Mouse (Mus musculus) cerebellum, adult 11 months (tissue): Measurements from ENCODE around the gene Gtsf1.
"Not testable (repeated sequence)": the region's sequence is repeated elsewhere in the genome, so short reads cannot be mapped to it uniquely, and the experiment has no call there.

Experiments
- DNase-seq: peaks from one replicate; pipeline ENCODE4 v3.0.0; 2022

The Gtsf1 gene

DNA sequence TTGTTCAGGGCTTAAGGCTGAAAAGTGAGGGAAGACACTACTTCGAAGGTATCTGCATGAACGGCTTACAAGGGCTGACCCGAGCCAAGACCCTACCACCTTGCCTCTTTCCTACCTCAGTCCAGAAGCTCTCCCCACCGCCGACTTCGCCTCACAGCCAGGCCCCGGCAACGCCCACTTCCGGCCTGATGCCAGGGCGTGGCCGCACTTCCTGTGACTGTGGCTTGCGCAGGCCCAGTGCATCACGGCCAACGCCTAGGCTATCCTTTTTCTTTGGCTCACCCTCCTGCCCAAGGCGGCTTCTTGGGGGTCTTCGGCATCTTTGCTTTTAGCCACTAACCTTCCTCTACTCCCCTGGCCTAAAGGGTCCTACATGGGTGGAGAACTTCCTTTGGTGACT is at the start of gene Gtsf1:
Gene Gtsf1, minus strand, starts transcription at position 230 of the 400 bp plus-strand sequence.
- DNase-seq = no peak

DNA sequence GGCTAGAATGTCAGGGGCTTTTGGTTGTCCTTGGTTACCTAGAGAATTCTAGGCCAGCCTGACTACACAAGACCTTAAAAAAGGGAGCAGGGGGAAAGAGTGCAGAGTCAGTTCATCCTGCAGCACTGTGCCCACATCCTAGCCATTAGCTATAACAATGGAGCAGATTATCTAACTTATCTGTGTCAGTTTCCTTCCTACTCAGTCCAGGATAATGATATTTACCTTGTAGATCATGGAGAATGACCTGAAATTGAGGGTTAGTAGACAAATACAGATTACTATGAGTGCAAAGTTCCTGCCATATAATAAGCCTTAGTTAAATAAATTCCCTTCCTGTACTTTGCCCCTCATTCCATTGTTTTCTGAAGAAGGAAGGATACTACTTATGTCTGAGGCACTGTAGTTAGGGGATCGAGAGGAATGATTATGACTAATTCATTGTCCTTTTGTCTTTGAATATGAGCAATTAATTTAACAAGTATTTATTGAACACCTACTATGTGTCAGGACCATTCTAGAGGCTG is 48.9 kb upstream of the Gtsf1 start:
- no peak for DNase-seq

DNA sequence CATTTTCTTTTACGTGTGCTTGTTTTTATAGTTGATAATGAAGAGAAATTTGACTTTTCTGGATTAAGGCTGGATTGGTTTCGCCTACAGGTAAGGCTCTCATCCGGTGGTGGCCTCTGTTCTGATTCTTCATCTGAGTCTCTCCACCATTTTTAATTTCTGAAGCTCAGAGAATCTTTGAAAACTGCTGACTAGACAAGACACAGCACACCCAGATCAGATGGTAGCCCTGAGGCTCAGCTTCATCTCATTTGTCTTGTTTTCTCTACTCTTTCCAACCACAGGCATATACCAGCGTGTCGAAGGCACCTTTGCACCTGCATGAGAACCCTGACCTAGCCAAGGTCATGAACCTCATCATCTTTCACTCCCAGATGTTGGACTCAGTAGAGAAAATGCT is 43.5 kb upstream of the Gtsf1 start:
- no peak for DNase-seq

DNA sequence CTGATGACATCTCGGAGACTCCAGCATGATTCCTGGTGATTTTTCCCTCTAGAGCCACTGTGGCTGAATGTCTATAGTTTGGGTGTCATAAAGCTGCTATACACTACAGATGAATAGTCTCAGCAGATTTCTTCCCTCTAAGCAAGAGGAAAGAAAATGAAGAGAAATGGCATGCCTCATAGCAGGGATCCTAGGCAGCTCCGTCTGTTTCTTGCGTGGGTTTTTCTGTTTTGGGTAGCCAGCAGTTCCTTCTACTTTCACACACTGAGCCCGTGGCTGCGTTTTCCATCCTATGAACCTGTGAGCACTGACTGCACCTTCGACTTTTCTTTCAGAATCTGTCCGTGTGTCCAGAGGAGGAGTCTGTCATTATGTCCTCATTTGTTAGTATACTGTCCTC is 42.9 kb upstream of the Gtsf1 start:
- DNase-seq = no peak

DNA sequence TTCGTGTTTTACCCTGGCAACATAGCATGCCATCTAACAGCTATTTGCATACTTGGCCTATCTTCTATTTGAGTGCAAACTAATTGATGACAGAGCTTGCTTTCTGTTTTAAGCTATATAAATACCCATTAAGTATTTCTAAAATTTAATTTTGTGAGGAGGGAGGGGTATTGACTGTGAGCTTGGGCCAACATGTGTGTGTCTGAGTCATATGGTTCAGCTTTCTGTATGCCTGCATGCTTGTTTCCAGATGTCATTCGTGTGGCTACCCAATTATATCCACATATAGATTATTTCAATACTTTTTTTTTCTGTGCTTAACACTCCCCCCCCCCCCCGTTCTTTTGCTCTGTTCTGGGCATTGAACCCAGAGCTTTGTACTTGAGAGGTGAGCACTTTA is 42.0 kb upstream of the Gtsf1 start:
- DNase-seq = no peak

DNA sequence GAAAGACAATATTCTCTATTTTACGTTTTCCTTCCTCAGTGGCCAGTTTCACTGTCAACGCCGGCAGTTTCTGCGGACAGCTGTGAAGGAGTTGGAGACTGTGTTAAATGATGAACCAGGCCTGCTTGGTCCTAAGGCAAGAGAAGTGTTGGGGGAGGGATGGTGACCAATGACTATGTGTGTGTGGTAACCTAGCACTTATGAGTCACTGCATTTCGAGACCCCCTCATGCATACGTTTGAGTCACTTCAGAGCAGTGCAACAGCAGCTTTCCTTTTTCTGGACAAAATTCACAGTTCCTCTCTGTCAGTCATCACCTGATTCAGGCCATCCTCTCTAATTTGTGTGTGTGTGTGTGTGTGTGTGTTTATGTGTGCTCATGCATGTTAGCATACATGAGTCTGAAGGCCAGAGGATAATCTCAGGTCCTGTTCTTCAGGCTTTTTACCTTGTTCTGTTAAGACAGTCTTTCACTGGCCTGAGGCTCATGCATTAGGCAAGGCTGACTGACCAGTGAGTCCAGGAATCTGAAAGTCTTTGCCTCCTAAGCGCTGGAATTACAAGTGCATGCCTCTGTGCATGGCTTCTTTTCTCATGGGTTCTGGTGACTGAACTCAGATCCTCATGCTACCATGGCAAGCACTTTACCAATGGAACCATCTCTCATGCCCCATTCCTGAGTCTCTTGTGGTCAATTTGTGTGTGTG is 41.4 kb upstream of the Gtsf1 start:
- no peak for DNase-seq

DNA sequence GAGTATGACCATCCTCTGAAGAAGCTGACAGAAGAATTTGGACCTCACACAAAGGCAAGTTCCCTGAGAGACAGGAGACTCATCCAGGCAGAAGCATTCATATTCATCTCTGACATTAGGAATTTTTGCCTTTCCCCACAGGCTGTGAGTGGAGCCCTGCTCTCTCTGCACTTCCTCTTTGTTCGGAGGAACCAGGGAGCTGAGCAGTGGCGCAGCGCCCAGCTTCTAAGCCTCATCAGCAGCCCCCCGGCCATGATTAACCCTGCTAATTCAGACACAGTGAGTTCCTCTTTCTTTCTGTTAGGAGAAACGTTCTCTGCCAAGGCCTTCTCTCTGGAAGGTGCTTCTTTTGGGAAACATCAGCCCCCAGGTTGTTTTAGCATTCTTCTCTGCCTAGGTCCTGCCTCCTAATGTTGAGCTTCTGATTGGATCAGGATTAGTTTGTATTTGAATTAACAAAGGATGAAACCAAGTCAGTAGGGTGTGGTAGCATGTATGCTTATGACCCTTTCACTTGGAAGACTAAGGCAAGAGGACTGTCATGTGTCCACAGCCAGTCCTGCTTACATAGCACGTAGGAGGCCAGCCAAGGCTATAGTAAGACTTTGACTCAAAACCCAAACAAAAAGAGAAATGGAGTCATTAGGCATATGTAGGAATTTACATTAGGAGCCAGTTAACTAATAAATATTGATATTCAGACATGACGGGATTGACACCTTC is 32.4 kb upstream of the Gtsf1 start:
- no peak for DNase-seq

DNA sequence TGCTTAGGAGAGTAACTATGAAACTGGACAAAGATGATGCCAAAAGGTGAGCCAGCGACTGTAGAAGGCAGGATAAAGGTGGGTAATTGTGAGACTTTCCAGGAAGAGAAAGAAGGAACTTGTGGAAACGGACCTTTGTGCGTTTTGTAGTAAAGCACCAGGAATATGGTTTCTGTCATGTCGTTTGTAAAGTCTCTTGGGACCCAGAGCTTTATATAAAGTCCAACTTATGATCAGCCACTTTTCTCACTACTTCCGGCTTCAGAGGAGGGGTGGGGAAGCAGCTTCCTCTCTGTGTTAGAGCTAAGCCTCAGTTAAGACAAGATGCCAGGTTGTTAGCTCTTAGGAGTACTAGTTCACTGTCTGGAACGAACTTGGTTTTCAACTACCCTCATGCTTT is 24.2 kb upstream of the Gtsf1 start:
- no peak for DNase-seq

DNA sequence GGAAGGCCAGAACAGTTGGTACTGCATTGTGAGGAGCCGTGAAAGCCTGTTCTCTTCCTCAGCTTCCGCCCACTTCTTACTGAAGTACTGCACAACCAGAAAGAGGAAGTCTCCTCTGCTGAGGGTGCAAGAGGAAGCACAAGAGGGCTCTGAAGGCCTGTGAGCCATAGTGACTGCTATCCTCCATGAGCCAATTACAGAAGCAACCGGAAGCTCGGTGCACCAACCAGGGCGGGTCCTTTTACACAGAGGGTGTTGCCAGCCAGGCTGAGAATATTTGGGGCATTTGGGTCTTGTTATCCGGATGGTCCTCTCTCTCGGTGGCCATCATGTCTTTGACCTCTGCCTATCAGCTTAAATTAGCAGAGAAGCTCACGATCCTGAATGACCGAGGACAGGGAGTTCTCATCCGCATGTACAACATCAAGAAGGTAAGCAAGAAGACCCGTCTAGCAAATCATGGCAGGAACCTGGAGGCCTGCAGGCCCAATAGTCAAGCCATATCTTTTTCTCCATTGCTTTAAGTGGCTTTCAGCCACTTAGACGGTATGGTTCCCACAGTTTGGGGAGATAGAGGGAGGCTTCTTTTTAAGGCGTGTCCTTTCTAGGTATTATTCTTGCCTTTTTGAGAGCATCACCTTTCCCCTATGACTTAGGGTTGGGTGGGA is 23.4 kb upstream of the Gtsf1 start, which contains the start of gene Nckap1l:
Gene Nckap1l, plus strand, starts transcription at position 244 of the 668 bp plus-strand sequence.
- no peak for DNase-seq

DNA sequence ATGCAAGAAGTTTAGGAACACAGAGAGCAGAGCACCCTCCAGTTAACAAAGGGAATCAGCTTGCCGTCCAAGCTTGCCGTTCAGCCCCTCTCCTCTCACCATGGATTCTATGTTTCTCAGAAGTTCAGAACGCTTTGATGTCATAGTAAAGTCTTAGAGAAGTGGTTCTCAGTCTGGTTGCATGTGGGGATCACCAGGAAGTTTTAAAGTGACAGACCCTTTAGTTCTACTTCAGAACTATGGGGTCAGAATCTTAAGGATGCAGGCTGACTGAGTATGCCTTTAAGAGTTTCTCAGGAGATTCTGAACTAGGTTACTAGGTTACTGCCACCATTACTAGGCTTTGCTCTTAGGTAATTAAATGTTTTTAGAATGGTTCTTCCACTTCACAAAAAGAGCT is 18.1 kb upstream of the Gtsf1 start, which contains the start of gene Gtsf2:
Gene Gtsf2, minus strand, starts transcription at position 101 of the 400 bp plus-strand sequence.
- DNase-seq = no peak

DNA sequence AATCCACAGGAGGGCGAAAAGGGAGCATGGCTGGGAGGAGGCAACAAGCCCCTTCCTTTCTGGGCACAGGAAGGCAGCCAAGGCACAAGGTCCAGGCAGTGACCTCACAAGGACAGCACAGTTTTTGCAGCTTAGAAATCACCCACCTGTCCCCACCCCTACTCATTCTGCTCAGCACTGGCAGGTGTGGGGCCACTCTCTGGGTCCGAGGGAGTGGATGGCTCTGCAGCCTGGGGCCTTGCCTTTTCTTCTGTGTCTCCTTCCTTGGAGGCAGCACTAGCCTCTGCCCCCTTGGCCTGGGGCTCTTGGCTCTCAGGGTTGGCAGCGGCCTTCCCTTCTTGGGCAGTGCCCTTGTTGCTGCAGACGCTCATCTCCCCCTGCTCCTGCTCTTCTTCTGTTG is 15.7 kb upstream of the Gtsf1 start:
- DNase-seq = not testable (repeated sequence)

DNA sequence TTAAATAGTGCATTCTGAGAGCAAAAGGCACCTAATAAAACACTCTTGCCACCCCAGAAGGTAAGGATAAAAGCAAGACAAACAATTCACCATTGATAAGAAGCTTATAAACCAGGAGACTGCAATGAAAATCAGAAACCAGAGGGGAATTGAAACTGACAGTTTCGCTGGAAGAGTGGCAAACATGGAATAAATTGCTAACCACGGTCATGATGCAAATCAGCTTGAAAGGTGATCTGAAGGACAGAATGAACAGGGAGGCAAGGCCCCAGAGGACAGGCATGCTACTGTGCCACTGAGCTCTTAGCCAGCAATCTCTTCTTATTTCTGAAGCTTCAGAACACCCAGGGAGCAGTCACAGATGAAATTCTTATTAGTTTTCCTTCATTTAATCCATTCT is 3.3 kb downstream of the Gtsf1 start:
- DNase-seq = no peak

DNA sequence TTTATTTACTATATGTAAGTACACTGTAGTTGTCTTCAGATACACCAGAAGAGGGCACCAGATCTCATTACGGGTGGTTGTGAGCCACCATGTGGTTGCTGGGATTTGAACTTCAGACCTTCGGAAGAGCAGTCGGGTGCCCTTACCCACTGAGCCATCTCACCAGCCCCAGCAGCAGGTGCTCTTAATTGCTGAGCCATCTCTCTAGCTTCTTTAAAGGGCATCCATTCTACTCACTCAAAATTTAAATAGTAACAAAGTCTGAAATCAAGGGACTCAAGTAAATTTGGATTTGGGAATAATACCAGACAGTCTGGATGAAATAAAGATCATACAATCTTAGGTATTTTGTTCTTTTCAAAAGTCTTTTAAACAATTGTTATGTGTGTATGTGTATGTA is 24.7 kb downstream of the Gtsf1 start:
- not testable (repeated sequence) for DNase-seq

DNA sequence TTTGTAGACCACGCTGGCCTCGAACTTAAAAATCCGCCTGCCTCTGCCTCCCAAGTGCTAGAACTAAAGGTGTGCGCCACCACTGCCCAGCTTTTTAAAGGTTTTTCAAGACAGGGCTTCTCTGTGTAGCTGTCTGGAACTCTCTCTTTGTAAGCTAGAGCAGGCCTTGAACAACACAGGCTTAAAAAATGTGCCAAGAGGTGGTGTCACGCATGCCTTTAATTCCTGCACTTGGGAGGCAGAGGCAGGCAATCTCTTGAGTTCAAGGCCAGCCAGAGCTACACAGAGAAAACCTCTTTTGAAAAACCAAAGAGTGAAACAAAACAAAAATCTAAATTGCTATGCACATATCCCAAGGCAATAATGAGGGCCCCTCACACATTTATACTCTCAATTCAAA is 28.9 kb downstream of the Gtsf1 start:
- DNase-seq = no peak

DNA sequence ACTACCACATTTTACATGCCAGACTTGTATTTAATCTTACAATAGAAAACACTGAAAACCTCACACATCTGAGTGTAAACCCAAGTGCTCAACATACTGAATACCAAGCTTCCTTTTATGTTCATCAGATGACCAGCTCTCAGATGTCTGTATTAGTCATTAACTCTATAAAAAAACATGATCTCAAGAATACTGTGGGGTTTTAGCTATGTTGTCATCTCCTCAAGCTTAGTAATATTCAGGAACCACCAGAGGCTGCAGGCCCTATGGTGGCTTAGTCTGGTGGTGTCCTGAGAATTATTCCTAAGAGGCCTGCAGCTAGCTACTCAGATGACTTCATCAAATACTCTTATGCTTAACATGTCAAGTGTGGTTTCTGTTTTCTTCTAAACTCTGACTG is 36.7 kb downstream of the Gtsf1 start:
- no peak for DNase-seq

DNA sequence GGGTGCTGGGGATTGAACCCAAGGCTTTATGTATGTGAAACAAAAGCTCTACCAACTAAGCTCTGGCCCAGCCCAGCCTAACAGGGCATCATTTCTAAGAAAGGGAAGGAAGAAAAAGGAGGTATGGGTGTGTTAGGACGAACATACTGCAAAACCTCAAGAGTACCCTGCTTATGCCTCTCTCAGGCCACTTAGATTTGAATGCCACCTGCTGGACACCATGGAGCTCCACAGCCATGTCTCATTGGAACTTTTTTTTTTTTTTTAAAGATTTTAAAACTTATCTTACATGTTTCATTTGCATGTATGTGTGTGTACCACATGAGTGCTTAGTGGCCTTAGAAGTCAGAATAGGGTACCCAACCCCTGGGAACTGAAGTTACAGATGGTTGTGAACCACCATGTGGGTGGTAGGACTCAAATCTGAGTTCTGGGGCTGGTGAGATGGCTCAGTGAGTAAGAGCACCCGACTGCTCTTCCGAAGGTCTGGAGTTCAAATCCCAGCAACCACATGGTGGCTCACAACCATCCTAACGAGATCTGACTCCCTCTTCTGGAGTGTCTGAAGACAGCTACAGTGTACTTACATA is 41.6 kb downstream of the Gtsf1 start:
- no peak for DNase-seq

DNA sequence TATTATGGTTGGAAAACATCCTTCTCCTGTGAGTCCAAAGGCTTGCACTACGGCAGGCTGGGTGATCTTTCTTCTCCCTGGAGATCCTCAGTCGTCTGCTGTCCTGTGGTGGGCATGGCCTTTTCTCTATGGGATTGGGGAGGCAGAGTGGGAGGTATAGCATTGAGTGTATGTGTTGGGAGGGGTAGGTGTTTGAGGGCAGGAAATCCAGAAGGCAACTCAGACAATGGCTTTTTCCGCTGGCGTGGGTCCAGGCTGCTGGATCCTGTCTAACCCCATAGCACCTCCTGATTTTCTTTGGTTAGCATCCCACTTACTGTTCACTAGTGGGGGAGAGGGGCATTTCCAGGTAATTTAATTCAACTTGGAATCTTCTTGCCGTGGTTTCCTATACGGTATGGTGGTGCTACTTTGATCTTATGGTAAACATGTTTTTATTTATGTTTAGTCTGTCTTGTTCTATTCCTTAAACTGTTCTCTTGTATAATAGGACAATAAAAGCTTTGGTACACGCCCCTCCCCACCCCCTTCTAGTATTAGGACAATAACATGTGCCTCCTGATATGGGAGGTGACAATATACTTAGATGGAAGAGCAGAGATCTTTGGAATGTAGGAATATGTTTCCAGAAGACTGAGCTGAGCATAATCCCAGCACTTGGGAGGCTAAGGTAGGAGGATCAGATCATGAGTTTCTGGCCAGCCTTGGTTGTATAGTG is 46.3 kb downstream of the Gtsf1 start:
- DNase-seq = no peak

DNA sequence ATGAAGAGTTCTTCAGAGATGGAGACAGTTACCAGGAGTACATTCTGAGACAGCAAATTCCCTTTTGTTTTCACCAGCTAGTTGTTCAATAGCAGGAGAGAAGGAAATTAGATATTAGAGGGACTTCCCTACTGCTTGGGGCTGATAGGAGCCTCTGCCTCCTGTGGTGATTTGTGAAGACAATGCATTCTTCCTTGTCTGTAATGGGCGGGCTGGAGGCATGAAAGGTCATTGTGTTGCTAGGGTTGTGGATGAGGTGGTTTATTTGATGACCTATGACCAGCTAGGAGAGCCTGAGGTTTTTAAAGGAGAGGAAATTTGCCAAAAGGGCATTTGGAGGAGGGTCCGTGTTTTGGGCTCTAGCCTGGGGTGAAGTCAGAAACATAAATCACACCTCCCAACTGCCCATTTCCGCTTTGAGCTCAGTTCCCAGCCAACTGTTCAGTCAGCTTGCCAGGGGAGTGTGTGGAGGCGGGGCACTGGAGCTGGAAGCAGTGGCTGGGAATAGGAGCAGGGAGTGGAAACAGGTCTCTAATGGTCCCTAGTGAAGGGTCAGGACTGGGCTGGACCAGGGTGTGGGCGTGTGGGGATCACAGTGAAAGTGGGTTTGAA is 47.4 kb downstream of the Gtsf1 start:
- no peak for DNase-seq

DNA sequence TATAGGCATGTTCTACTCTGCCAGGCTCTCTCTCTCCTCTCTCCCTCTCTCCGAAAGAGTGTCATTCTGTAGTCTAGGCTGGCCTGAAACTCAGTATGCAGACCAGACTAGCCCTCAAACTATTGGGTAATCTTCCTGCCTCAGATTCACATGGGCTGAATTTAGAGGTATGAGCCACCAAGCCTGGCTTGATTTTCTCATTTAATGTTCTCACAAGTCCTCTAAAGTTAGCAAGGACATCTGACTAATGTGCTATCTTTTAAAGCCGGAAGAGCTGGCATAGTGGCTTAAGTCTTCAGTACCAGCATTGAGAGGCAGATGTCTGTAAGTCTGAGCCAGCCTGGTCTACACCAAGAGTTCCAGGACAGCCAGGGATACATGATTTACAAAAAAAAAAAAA is 48.2 kb downstream of the Gtsf1 start:
- DNase-seq = no peak

DNA sequence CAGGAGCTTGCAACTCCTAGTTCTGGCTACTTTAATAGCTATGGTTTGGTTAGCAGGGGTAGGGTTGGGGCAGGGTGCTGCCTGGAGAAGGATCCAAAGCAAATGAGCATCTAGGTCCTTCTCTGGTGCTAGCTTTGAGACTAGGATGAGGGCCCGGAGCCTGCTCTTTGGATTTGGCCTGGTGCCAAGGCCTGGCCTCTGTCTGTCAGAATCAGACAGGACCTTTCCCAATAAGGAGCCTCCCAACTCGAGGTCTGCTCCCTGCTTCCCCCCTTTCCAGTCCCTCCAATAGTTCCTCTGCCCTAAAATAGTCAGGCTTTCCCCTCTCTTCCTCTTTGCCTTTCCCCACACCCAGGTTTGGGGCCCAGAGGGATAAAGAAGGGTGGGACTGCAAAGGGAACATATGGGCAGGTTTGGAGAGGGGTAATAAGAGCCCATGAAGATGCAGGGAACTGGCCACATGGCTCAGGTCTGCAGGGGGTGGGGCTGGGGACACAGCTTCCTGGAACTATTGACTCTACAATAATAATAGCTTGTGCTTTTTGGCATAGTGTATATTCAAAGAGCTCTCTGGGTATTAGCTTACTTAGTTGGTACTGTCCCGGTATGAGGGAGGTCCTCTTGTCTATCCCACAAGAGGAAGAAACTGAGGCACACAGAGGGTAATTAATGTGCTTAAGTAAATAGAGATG is 51.5 kb downstream of the Gtsf1 start:
- no peak for DNase-seq
